18 mouse cellular contexts compared by ENCODE assay signal in genomic region chr6:128630912-128631905, GRCm38 (mm10). TPM values are rescaled to one million over a fixed set of nuclear protein-coding genes. Genes with fewer than 3 reads are reported as not detected.
DNase-seq lines count a peak whose midpoint lies in the region; ATAC-seq and TF ChIP-seq lines count a peak whose summit lies in the region.
"Not testable (repeated sequence)": the region's sequence is repeated elsewhere in the genome, so short reads cannot be mapped to it uniquely, and the experiment has no call there.
"Had no signal": no experiment of that assay in that cellular context is flagged by ENCODE, and none has a peak within 500 bp of the region (broad histone marks: within the 10 kb centered on the region; RNA-seq: fewer than 3 reads in every experiment).

No protein-coding gene starts in this region.

- not testable (repeated sequence) for H3K4me3 ChIP-seq in heart, embryonic 10.5 days; intestine, postnatal 0 days (ENCODE audit: low read depth, low read length); liver, embryonic 12.5 days; liver, embryonic 15.5 days (replicated peaks)
- peak overlapping the region; percentile 41 for H3K4me3 ChIP-seq in small intestine, adult 2 months (ENCODE audit: low read depth, low read length)

- H3K27ac ChIP-seq in heart, embryonic 10.5 days = not testable (repeated sequence)
- peak overlapping the region; percentile 63 for H3K27ac ChIP-seq in intestine, postnatal 0 days (ENCODE audit: low read depth, low read length)
- peak overlapping the region; percentile 54; the same call in 1 of the 2 replicates for H3K27ac ChIP-seq in liver, embryonic 12.5 days
- peak overlapping the region; percentile 51 for H3K27ac ChIP-seq in liver, embryonic 15.5 days (replicated peaks)
- peak overlapping the region; percentile 100 for H3K27ac ChIP-seq in small intestine, adult 2 months (ENCODE audit: insufficient read depth, low read depth, low read length)

- H3K9ac ChIP-seq in intestine, postnatal 0 days (ENCODE audit: low read depth, low read length); liver, embryonic 12.5 days; liver, embryonic 15.5 days: not testable (repeated sequence)

- H3K27me3 ChIP-seq in heart, embryonic 10.5 days (ENCODE audit: insufficient read depth, poor library complexity, severe bottlenecking); intestine, postnatal 0 days (replicated peaks; ENCODE audit: control insufficient read depth, insufficient read depth, low read length); liver, embryonic 12.5 days (replicated peaks); liver, embryonic 15.5 days; small intestine, adult 2 months (ENCODE audit: control insufficient read depth, insufficient read depth, low read length): not testable (repeated sequence)

- H3K9me3 ChIP-seq in heart, embryonic 10.5 days; intestine, postnatal 0 days (ENCODE audit: control insufficient read depth); liver, embryonic 12.5 days (replicated peaks); liver, embryonic 15.5 days (replicated peaks): not testable (repeated sequence)

- H3K4me1 ChIP-seq in heart, embryonic 10.5 days; intestine, postnatal 0 days (replicated peaks; ENCODE audit: control insufficient read depth, insufficient read depth, low read length); liver, embryonic 12.5 days; liver, embryonic 15.5 days (replicated peaks); small intestine, adult 2 months (ENCODE audit: control insufficient read depth, insufficient read depth, insufficient read length, low read length): not testable (repeated sequence)

- peak; percentile 4 for DNase-seq in cerebellum, adult 9-11 months
- peak; percentile 45 for DNase-seq in heart, embryonic 10.5 days (ENCODE audit: low spot score)

- not testable (repeated sequence) for TF ChIP-seq POLR2A in small intestine, adult 2 months (IDR thresholded peaks at IDR 0.05; ENCODE audit: low read depth, low read length)

- not testable (repeated sequence) for TF ChIP-seq CTCF in intestine, postnatal 0 days (IDR thresholded peaks at IDR 0.05; ENCODE audit: low read depth); small intestine, adult 2 months (IDR thresholded peaks at IDR 0.05; ENCODE audit: extremely low read depth, insufficient read length, insufficient replicate concordance, low read depth, low read length)

- not testable (repeated sequence) for H3K36me3 ChIP-seq in heart, embryonic 10.5 days; intestine, postnatal 0 days (ENCODE audit: control insufficient read depth, insufficient read depth); liver, embryonic 12.5 days; liver, embryonic 15.5 days (replicated peaks); small intestine, adult 2 months (ENCODE audit: control insufficient read depth, insufficient read depth, low read length)

- WGBS in heart, embryonic 10.5 days = 72% methylated on average over 15 of the region's 15 CpGs
- WGBS in intestine, postnatal 0 days = 32% methylated on average over 15 of the region's 15 CpGs
- WGBS in liver, embryonic 12.5 days (ENCODE audit: insufficient replicate concordance) = 49% methylated on average over 15 of the region's 15 CpGs
- 47% methylated on average over 15 of the region's 15 CpGs for WGBS in liver, embryonic 15.5 days (ENCODE audit: insufficient replicate concordance)
- 23% methylated on average over 15 of the region's 15 CpGs for WGBS in small intestine, adult 2 months

- peak; percentile 91 for ATAC-seq in intestine, postnatal 0 days
- ATAC-seq in liver, embryonic 12.5 days = peak; percentile 63
- peak; percentile 80 for ATAC-seq in liver, embryonic 15.5 days (ENCODE audit: insufficient read depth)

- H3K4me2 ChIP-seq in intestine, postnatal 0 days (replicated peaks; ENCODE audit: low read depth) = peak overlapping the region; percentile 33; the same call in 1 of the 2 replicates
- not testable (repeated sequence) for H3K4me2 ChIP-seq in liver, embryonic 12.5 days; liver, embryonic 15.5 days

RNA-seq across cellular contexts. Expression of gene Klrb1a, which starts 7.9 kb away (rescaled TPM):
- not detected in 2 replicates for polyA plus RNA-seq in heart, embryonic 10.5 days (2016; fragmentation: Nextera tagmentation; extraction: Ambion mirVana)
- not detected in 2 replicates for polyA plus RNA-seq in intestine, postnatal 0 days (2015; fragmentation: Nextera tagmentation; extraction: Ambion mirVana)
- polyA plus RNA-seq in liver, embryonic 12.5 days (2016; fragmentation: Nextera tagmentation; extraction: Ambion mirVana) = 0.12 TPM in 1 of 2 replicates, not detected in the other
- polyA plus RNA-seq in liver, embryonic 15.5 days (2015; fragmentation: Nextera tagmentation; extraction: Ambion mirVana) = 0.51 and 0.56 TPM in 2 replicates
- 0.24 TPM in 1 of 2 replicates, not detected in the other for polyA plus RNA-seq in small intestine, adult 2 months (2012; rRNA removed)
- polyA plus RNA-seq: embryonic facial prominence, embryonic 11.5 days; embryonic facial prominence, embryonic 14.5 days; forebrain, embryonic 10.5 days; forebrain, embryonic 13.5 days; forebrain, embryonic 16.5 days; frontal cortex, adult 2 months; heart, embryonic 13.5 days; hindbrain, embryonic 11.5 days; hindbrain, embryonic 14.5 days; hindbrain, postnatal 0 days had no signal

RNA-seq across cellular contexts. Expression of gene Clec2h, which starts 31.0 kb away (rescaled TPM):
- not detected in 2 replicates for polyA plus RNA-seq in heart, embryonic 10.5 days (2016; fragmentation: Nextera tagmentation; extraction: Ambion mirVana)
- polyA plus RNA-seq in intestine, postnatal 0 days (2015; fragmentation: Nextera tagmentation; extraction: Ambion mirVana) = 169 and 175 TPM in 2 replicates
- polyA plus RNA-seq in liver, embryonic 12.5 days (2016; fragmentation: Nextera tagmentation; extraction: Ambion mirVana) = not detected in 2 replicates
- 0.07 and 0.10 TPM in 2 replicates for polyA plus RNA-seq in liver, embryonic 15.5 days (2015; fragmentation: Nextera tagmentation; extraction: Ambion mirVana)
- 54.1 and 189 TPM in 2 replicates for polyA plus RNA-seq in small intestine, adult 2 months (2012; rRNA removed)
- polyA plus RNA-seq: activated CD4-positive, CD25-positive, alpha-beta regulatory T cell, adult 4 months; brain, embryonic 14.5 days; embryonic facial prominence, embryonic 11.5 days; embryonic facial prominence, embryonic 14.5 days; forebrain, embryonic 10.5 days; forebrain, embryonic 13.5 days; forebrain, embryonic 16.5 days; frontal cortex, adult 2 months; heart, embryonic 13.5 days; hindbrain, embryonic 11.5 days; hindbrain, embryonic 14.5 days; hindbrain, postnatal 0 days had no signal

RNA-seq across cellular contexts. Expression of gene A2ml1, which starts 49.8 kb away (rescaled TPM):
- 0.20 TPM in 1 of 2 replicates, not detected in the other for polyA plus RNA-seq in heart, embryonic 10.5 days (2016; fragmentation: Nextera tagmentation; extraction: Ambion mirVana)
- polyA plus RNA-seq in intestine, postnatal 0 days (2015; fragmentation: Nextera tagmentation; extraction: Ambion mirVana) = 1.0 and 2.0 TPM in 2 replicates
- polyA plus RNA-seq in liver, embryonic 12.5 days (2016; fragmentation: Nextera tagmentation; extraction: Ambion mirVana) = 1.4 and 1.7 TPM in 2 replicates
- 20.5 and 25.0 TPM in 2 replicates for polyA plus RNA-seq in liver, embryonic 15.5 days (2015; fragmentation: Nextera tagmentation; extraction: Ambion mirVana)
- 0.03 and 0.34 TPM in 2 replicates for polyA plus RNA-seq in small intestine, adult 2 months (2012; rRNA removed)
- polyA plus RNA-seq: embryonic facial prominence, embryonic 11.5 days; forebrain, embryonic 10.5 days; hindbrain, embryonic 11.5 days had no signal

Comparison
In these comparisons a context has a peak if more than half of its experiments do, and no peak if none do; other contexts are left out.
1. RNA of gene Clec2h, which starts 31.0 kb away (polyA plus RNA-seq): 54.1 to 189 TPM in small intestine, adult 2 months and 169 to 175 TPM in intestine, postnatal 0 days; 0.07 to 0.10 TPM in liver, embryonic 15.5 days, not detected in heart, embryonic 10.5 days and not detected in liver, embryonic 12.5 days; every median in the first group is over 10 times any median in the second.
2. Peak in every context shown above with its lines, with median percentiles within 50 percentile points of each other: ATAC-seq.